Mouse (Mus musculus) lung, postnatal 0 days (tissue): ENCODE results near the gene Vangl2. TPM values are rescaled to one million over a fixed set of nuclear protein-coding genes. Genes with fewer than 3 reads are reported as not detected.

Experiments used
- ATAC-seq: fragments of 200-750 bp; cut with Nextera tagmentation; 2 replicates; pipeline ENCODE4 v1.8.0; 2017; ENCODE audit warnings: moderate library complexity
- DNase-seq: peaks from one replicate; pipeline ENCODE4 v3.0.0-alpha.2; 2016; ENCODE audit warnings: low spot score
- H3K27ac ChIP-seq: fragments of 300-500 bp; sonication (generic); 2 replicates; pipeline ENCODE4 v1.5.1; 2014; ENCODE audit warnings: antibody characterized with exemption, mild to moderate bottlenecking, low read length, mixed read lengths
- H3K27me3 ChIP-seq: fragments of 300-500 bp; sonication (generic); replicated peaks from 2 replicates; pipeline ENCODE4 v1.6.1; 2014; ENCODE audit warnings: low read length, mixed read lengths; ENCODE audit not compliant: insufficient read depth
- H3K36me3 ChIP-seq: fragments of 300-500 bp; sonication (generic); 2 replicates; pipeline ENCODE4 v1.6.1; 2014; ENCODE audit warnings: low read length, mixed read lengths; ENCODE audit not compliant: insufficient read depth
- H3K4me1 ChIP-seq: fragments of 300-500 bp; sonication (generic); 2 replicates; pipeline ENCODE4 v1.6.1; 2014; ENCODE audit warnings: antibody characterized with exemption, low read depth, low read length, mixed read lengths; ENCODE audit not compliant: insufficient read depth
- H3K4me2 ChIP-seq: fragments of 300-500 bp; sonication (generic); replicated peaks from 2 replicates; pipeline ENCODE4 v1.6.1; 2014; ENCODE audit warnings: low read depth, mild to moderate bottlenecking, low read length, moderate library complexity, mixed read lengths
- H3K4me3 ChIP-seq: fragments of 300-500 bp; sonication (generic); 2 replicates; pipeline ENCODE4 v1.5.1; 2014; ENCODE audit warnings: low read depth, low read length
- H3K9ac ChIP-seq: fragments of 300-500 bp; sonication (generic); replicated peaks from 2 replicates; pipeline ENCODE4 v1.6.1; 2014; ENCODE audit warnings: low read depth, mild to moderate bottlenecking
- H3K9me3 ChIP-seq: fragments of 300-500 bp; sonication (generic); 2 replicates; pipeline ENCODE4 v1.6.1; 2016; ENCODE audit warnings: low read length, mixed read lengths
- CTCF ChIP-seq: IDR thresholded peaks from 2 replicates; pipeline ENCODE4 v1.5.1; 2016; ENCODE audit warnings: antibody characterized with exemption, mild to moderate bottlenecking
- EP300 ChIP-seq: IDR thresholded peaks from 2 replicates; pipeline ENCODE4 v1.6.1; 2016; ENCODE audit warnings: antibody characterized with exemption, mild to moderate bottlenecking, control low read depth
- WGBS: fragments of 180-500 bp; shearing (Covaris S2); extraction: QIAGEN DNeasy Blood & Tissue Kit; methylation state at CpG from one replicate; pipeline ENCODE4 v1.1.7; 2014; 5-methylcytosine and 5-hydroxymethylcytosine counted together
- polyA plus RNA-seq: library from polyadenylated mRNA; unstranded; fragments of >200 nt; fragmentation: Nextera tagmentation; extraction: Ambion mirVana; gene quantifications from 2 replicates; pipeline ENCODE4 v1.2.1, GENCODE M21; 2015

Vangl2 gene
- polyA plus RNA-seq, 1 experiment from 2014 or later, result 6.2 TPM

GRCm38 (mm10) chr1:171998820-171999597 is 29.2 kb downstream of the Vangl2 start:
- DNase-seq (no peak), ATAC-seq (no peak)
- Histone ChIP-seq H3K4me3 (no peak overlapping the region), H3K9ac (no peak overlapping the region), H3K36me3 (0 out of 2 replicates have a peak, but pooled peaks cover 5% of the 10 kb centered on the region), H3K9me3 (no peaks in the 10 kb centered on the region), H3K27me3 (no peaks in the 10 kb centered on the region), H3K4me1 (no peaks in the 10 kb centered on the region), H3K27ac (no peak overlapping the region), H3K4me2 (no peak overlapping the region)
- WGBS, result 85% methylated on average over 13 of the region's 13 CpGs
- TF ChIP-seq CTCF (no peak), EP300 (no peak)

DNA sequence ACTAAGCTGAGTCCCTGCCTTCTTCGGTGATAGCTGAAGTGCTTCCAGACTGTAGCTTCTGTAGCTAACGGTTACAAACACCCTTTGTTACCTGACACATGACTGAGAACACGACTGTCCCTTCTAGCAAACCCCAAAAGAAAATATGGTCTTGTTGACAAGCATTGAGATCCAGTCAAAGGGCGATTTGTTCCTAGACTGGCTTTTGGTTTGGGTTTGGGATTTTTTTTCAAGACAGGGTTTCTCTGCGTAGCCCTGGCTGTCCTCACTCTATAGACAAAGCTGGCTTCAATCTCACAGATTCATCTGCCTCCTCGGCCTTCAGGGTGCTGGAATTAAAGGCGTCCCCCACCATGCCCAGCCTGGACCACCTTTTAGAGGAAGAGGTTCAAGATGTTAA is 31.5 kb downstream of the Vangl2 start:
- DNase-seq, result no peak
- ATAC-seq, result no peak
- H3K9ac ChIP-seq, result no peak overlapping the region
- no peaks in the 10 kb centered on the region for H3K36me3 ChIP-seq
- no peaks in the 10 kb centered on the region for H3K9me3 ChIP-seq
- TF ChIP-seq CTCF, result no peak
- no peak for TF ChIP-seq EP300
- WGBS, result 67% methylated on average over 7 of the region's 7 CpGs
- H3K4me2 ChIP-seq, result no peak overlapping the region
- no peak overlapping the region for H3K27ac ChIP-seq
- H3K4me1 ChIP-seq, result no peaks in the 10 kb centered on the region
- no peaks in the 10 kb centered on the region for H3K27me3 ChIP-seq
- no peak overlapping the region for H3K4me3 ChIP-seq

- TF ChIP-seq CTCF, result no peak
- DNase-seq (no peak), ATAC-seq (no peak)
- no peak overlapping the region for H3K4me2 ChIP-seq
- H3K36me3 ChIP-seq, result no peaks in the 10 kb centered on the region
- no peaks in the 10 kb centered on the region for H3K27me3 ChIP-seq
- no peak overlapping the region for H3K9ac ChIP-seq
- H3K9me3 ChIP-seq, result no peaks in the 10 kb centered on the region
- H3K4me3 ChIP-seq, result no peak overlapping the region
- WGBS, result 66% methylated on average over 11 of the region's 11 CpGs
- no peaks in the 10 kb centered on the region for H3K4me1 ChIP-seq
- H3K27ac ChIP-seq, result no peak overlapping the region
Measured at GRCm38 (mm10) chr1:171994918-171995715, 33.1 kb downstream of the Vangl2 start.

- H3K4me1 ChIP-seq, result no peaks in the 10 kb centered on the region
- H3K4me3 ChIP-seq, result no peak overlapping the region
- ATAC-seq (no peak), DNase-seq (no peak)
- H3K9me3 ChIP-seq, result no peaks in the 10 kb centered on the region
- no peak overlapping the region for H3K9ac ChIP-seq
- no peaks in the 10 kb centered on the region for H3K27me3 ChIP-seq
- WGBS, result 77% methylated on average over 2 of the region's 2 CpGs
- TF ChIP-seq CTCF (no peak), EP300 (no peak)
- H3K4me2 ChIP-seq, result no peak overlapping the region
- no peaks in the 10 kb centered on the region for H3K36me3 ChIP-seq
- no peak overlapping the region for H3K27ac ChIP-seq
Measured at GRCm38 (mm10) chr1:171994501-171994900, 33.7 kb downstream of the Vangl2 start.

- Histone ChIP-seq H3K27me3 (no peaks in the 10 kb centered on the region), H3K4me1 (no peaks in the 10 kb centered on the region), H3K9ac (no peak overlapping the region), H3K4me3 (no peak overlapping the region), H3K27ac (no peak overlapping the region), H3K4me2 (no peak overlapping the region), H3K36me3 (no peaks in the 10 kb centered on the region), H3K9me3 (no peaks in the 10 kb centered on the region)
- DNase-seq (no peak), ATAC-seq (no peak; the same call in 1 of the 2 replicates)
- TF ChIP-seq EP300 (0 out of 2 replicates have a peak, but pooled peaks have one; percentile 11), CTCF (no peak)
- WGBS, result 40% methylated on average over 4 of the region's 4 CpGs
Measured at GRCm38 (mm10) chr1:171992901-171993530, 35.2 kb downstream of the Vangl2 start.

- no peak for TF ChIP-seq CTCF
- TF ChIP-seq EP300, result no peak
- Histone ChIP-seq H3K9ac (no peak overlapping the region), H3K4me2 (no peak overlapping the region), H3K9me3 (no peaks in the 10 kb centered on the region), H3K36me3 (no peaks in the 10 kb centered on the region), H3K4me3 (no peak overlapping the region), H3K4me1 (no peaks in the 10 kb centered on the region), H3K27ac (no peak overlapping the region), H3K27me3 (no peaks in the 10 kb centered on the region)
- no peak for ATAC-seq
- no peak for DNase-seq
- 83% methylated on average over 2 of the region's 2 CpGs for WGBS
Measured at GRCm38 (mm10) chr1:171991883-171992282, 36.4 kb downstream of the Vangl2 start.
